Mouse (Mus musculus): ENCODE measurements around the gene Ccni.

The Ccni gene

GRCm38 (mm10) chr5:93135368-93136107 lies 70.8 kb downstream of the Ccni start:
- no peak for DNase-seq (ENCODE audit: low spot score)

GRCm38 (mm10) chr5:93133445-93134244 lies 72.7 kb downstream of the Ccni start:
- DNase-seq (ENCODE audit: low spot score): peak; percentile 58
